ENCODE assay signal across 19 mouse cellular contexts in genomic region chr13:96129081-96129480, GRCm38 (mm10). TPM values are rescaled to one million over a fixed set of nuclear protein-coding genes. Genes with fewer than 3 reads are reported as not detected.
"Had no signal": no experiment of that assay in that cellular context is flagged by ENCODE, and none has a peak within 500 bp of the region (broad histone marks: within the 10 kb centered on the region; RNA-seq: fewer than 3 reads in every experiment).

No protein-coding gene starts in this region.

- H3K9me3 ChIP-seq: liver, embryonic 15.5 days; midbrain, embryonic 10.5 days; midbrain, embryonic 15.5 days had no signal

- DNase-seq: kidney, adult 11 months; kidney, adult 9 months; kidney, postnatal 36 days; layer of hippocampus, adult 9-11 months; layer of hippocampus, postnatal 36 days; lung, adult 2 months; lung, postnatal 36 days; right cerebral cortex, postnatal 14 days; thymus, postnatal 36 days had no signal

- H3K9ac ChIP-seq: liver, embryonic 15.5 days; midbrain, embryonic 15.5 days had no signal

- H3K4me2 ChIP-seq: liver, embryonic 11.5 days; liver, embryonic 15.5 days had no signal

- H3K4me1 ChIP-seq: liver, embryonic 15.5 days had no signal

- ATAC-seq: lung, postnatal 0 days; midbrain, embryonic 15.5 days had no signal

- H3K36me3 ChIP-seq: liver, embryonic 15.5 days; midbrain, embryonic 10.5 days; midbrain, embryonic 15.5 days had no signal

- H3K27ac ChIP-seq: kidney, postnatal 0 days; liver, embryonic 15.5 days; midbrain, embryonic 10.5 days; midbrain, embryonic 15.5 days had no signal

- H3K4me3 ChIP-seq: liver, embryonic 15.5 days; midbrain, embryonic 10.5 days had no signal

RNA-seq across cellular contexts. Expression of gene Gm17190, which starts 47.2 kb away (rescaled TPM):
- polyA plus RNA-seq: kidney, postnatal 0 days; limb, embryonic 14.5 days; liver, embryonic 11.5 days; liver, embryonic 15.5 days; lung, adult 2 months; lung, postnatal 0 days; midbrain, embryonic 10.5 days; small intestine, adult 2 months; stomach, embryonic 16.5 days; thymus, postnatal 0 days had no signal

RNA-seq across cellular contexts. Expression of gene Gm20075, which starts 47.9 kb away (rescaled TPM):
- polyA plus RNA-seq: small intestine, adult 2 months had no signal
